Mouse (Mus musculus) liver, embryonic 14.5 days (tissue): ENCODE measurements at regions not wholly inside any gene's neighbourhood (a gene's known extent, or its start where the extent isn't known, plus 50 kb on each side); places are given as distances from the start of the nearest gene placed in this dataset.

ENCODE experiments used
- ATAC-seq: fragments of 200-750 bp; cut with Nextera tagmentation; 2 replicates; pipeline ENCODE4 v1.8.0; 2017; ENCODE audit warnings: moderate number of reproducible peaks, mild to moderate bottlenecking, moderate library complexity; ENCODE audit not compliant: insufficient read depth
- DNase-seq, 3 experiments: peaks; one replicate each; pipeline ENCODE4 v3.0.0-alpha.2; 2012 to 2013; ENCODE audit warnings: low read depth in 3 of 3, low spot score in 3 of 3
- H3K27ac ChIP-seq: fragments of 300-500 bp; sonication (generic); 2 replicates; pipeline ENCODE4 v1.5.1; 2014; ENCODE audit warnings: moderate library complexity, mild to moderate bottlenecking, control low read depth, inconsistent platforms
- H3K27me3 ChIP-seq: fragments of 300-500 bp; sonication (generic); 2 replicates; pipeline ENCODE4 v1.6.1; 2014; ENCODE audit warnings: mild to moderate bottlenecking, low read length, moderate library complexity; ENCODE audit not compliant: control insufficient read depth, insufficient read depth
- H3K36me3 ChIP-seq: fragments of 300-500 bp; sonication (generic); replicated peaks from 2 replicates; pipeline ENCODE4 v1.6.1; 2014; ENCODE audit warnings: low read depth; ENCODE audit not compliant: control insufficient read depth, insufficient read depth
- H3K4me1 ChIP-seq, 2 experiments: fragments of 200-500 bp in 1 of 2; fragments of 300-500 bp in 1 of 2; sonication (generic) in 1 of 2; replicated peaks; 2 replicates each; pipeline ENCODE4 v1.6.1; 2012 to 2014; ENCODE audit warnings: antibody characterized with exemption in 1 of 2, inconsistent platforms in 1 of 2, low read length in 1 of 2; ENCODE audit not compliant: control insufficient read depth in 2 of 2, insufficient read depth in 2 of 2
- H3K4me2 ChIP-seq: fragments of 300-500 bp; sonication (generic); 2 replicates; pipeline ENCODE4 v1.6.1; 2014; ENCODE audit warnings: low read depth, mild to moderate bottlenecking, control low read depth, moderate library complexity
- H3K4me3 ChIP-seq, 2 experiments: fragments of 200-500 bp in 1 of 2; fragments of 300-500 bp in 1 of 2; sonication (generic) in 1 of 2; 2 replicates each; pipeline ENCODE4 v1.5.1; 2012 to 2014; ENCODE audit warnings: low read depth in 2 of 2, low read length in 2 of 2, mild to moderate bottlenecking in 2 of 2, control low read depth in 1 of 2, inconsistent platforms in 1 of 2, moderate library complexity in 1 of 2; ENCODE audit not compliant: insufficient read depth in 1 of 2
- H3K9ac ChIP-seq: fragments of 300-500 bp; sonication (generic); replicated peaks from 2 replicates; pipeline ENCODE4 v1.6.1; 2014; ENCODE audit warnings: mild to moderate bottlenecking, control low read depth, moderate library complexity
- H3K9me3 ChIP-seq: fragments of 300-500 bp; sonication (generic); 2 replicates; pipeline ENCODE4 v1.6.1; 2016; ENCODE audit warnings: low read length, mixed read lengths; ENCODE audit not compliant: control insufficient read depth
- CTCF ChIP-seq: IDR thresholded peaks from 2 replicates; pipeline ENCODE4 v1.5.1; 2016; ENCODE audit warnings: antibody characterized with exemption, low read depth, control low read depth
- EP300 ChIP-seq: IDR thresholded peaks from 2 replicates; pipeline ENCODE4 v1.6.1; 2016; ENCODE audit warnings: antibody characterized with exemption, low read depth
- WGBS: fragments of 180-500 bp; shearing (Covaris S2); extraction: QIAGEN DNeasy Blood & Tissue Kit; methylation state at CpG from one replicate; pipeline ENCODE4 v1.1.7; 2014; ENCODE audit not compliant: insufficient replicate concordance; 5-methylcytosine and 5-hydroxymethylcytosine counted together

GRCm38 (mm10) chr4:125350056-125350455 is 140.4 kb upstream of the Grik3 start:
- H3K4me3 ChIP-seq = no peak overlapping the region
- no peaks in the 10 kb centered on the region for H3K4me1 ChIP-seq
- no peak for ATAC-seq
- no peak overlapping the region for H3K27ac ChIP-seq
- H3K27me3 ChIP-seq = no peaks in the 10 kb centered on the region
- 35% methylated on average over 1 of the region's 1 CpGs for WGBS
- no peak for TF ChIP-seq CTCF
- no peak for TF ChIP-seq EP300
- no peaks in the 10 kb centered on the region for H3K9me3 ChIP-seq
- H3K4me2 ChIP-seq = no peak overlapping the region
- DNase-seq = no peak
- H3K36me3 ChIP-seq = no peaks in the 10 kb centered on the region
- no peak overlapping the region for H3K9ac ChIP-seq

DNA sequence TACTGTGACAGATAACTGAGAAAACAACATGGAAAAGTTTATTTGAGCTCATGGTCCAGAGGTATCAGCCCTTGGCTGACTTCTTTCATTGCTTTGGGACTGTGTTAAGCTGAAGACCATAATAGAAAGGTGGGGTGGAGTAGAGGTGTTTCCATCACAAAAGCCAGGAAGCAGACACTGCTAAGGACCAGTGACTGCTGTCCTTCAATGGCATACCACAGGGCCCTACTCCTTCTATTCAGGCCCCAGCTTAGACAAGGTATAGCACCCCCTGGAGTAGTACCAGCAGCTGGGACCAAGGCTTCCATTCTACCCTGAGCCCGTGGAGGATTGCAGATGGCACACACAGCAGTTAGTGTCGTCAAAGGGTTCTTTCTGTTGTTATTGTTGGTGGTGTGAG is 151.4 kb upstream of the Grik3 start:
- no peak for ATAC-seq
- 30% methylated on average over 2 of the region's 2 CpGs for WGBS
- DNase-seq = no peak

GRCm38 (mm10) chr4:125328806-125329205 is 161.7 kb upstream of the Grik3 start:
- TF ChIP-seq CTCF (no peak), EP300 (no peak)
- Histone ChIP-seq H3K9ac (no peak overlapping the region), H3K36me3 (no peaks in the 10 kb centered on the region), H3K4me2 (no peak overlapping the region), H3K27me3 (no peaks in the 10 kb centered on the region), H3K4me1 (no peaks in the 10 kb centered on the region), H3K9me3 (no peaks in the 10 kb centered on the region), H3K4me3 (no peak overlapping the region), H3K27ac (no peak overlapping the region)
- 16% methylated on average over 3 of the region's 3 CpGs for WGBS
- ATAC-seq (no peak), DNase-seq (no peak)

More for the DNA sequence above, 151.4 kb upstream of the Grik3 start:
- H3K4me3 ChIP-seq = no peak overlapping the region
- no peak overlapping the region for H3K4me2 ChIP-seq
- no peaks in the 10 kb centered on the region for H3K9me3 ChIP-seq
- H3K9ac ChIP-seq = no peak overlapping the region
- H3K4me1 ChIP-seq = no peaks in the 10 kb centered on the region
- no peaks in the 10 kb centered on the region for H3K27me3 ChIP-seq
- H3K27ac ChIP-seq = no peak overlapping the region
- no peak for TF ChIP-seq CTCF
- no peak for TF ChIP-seq EP300
- no peaks in the 10 kb centered on the region for H3K36me3 ChIP-seq

- Histone ChIP-seq H3K36me3 (no peaks in the 10 kb centered on the region), H3K9me3 (no peaks in the 10 kb centered on the region), H3K9ac (no peak overlapping the region), H3K4me1 (no peaks in the 10 kb centered on the region), H3K4me2 (no peak overlapping the region), H3K27ac (no peak overlapping the region), H3K27me3 (no peaks in the 10 kb centered on the region), H3K4me3 (no peak overlapping the region)
- DNase-seq = no peak
- TF ChIP-seq CTCF = no peak
- no peak for TF ChIP-seq EP300
- ATAC-seq = no peak
- WGBS = 36% methylated on average over 3 of the region's 3 CpGs
These were observed 166.0 kb upstream of the Grik3 start for GRCm38 (mm10) chr4:125324495-125324894.

GRCm38 (mm10) chr4:125319343-125319742 is 171.2 kb upstream of the Grik3 start:
- H3K4me2 ChIP-seq = no peak overlapping the region
- no peaks in the 10 kb centered on the region for H3K36me3 ChIP-seq
- no peak overlapping the region for H3K4me3 ChIP-seq
- no peaks in the 10 kb centered on the region for H3K27me3 ChIP-seq
- H3K9me3 ChIP-seq = no peaks in the 10 kb centered on the region
- WGBS = 49% methylated on average over 5 of the region's 5 CpGs
- H3K27ac ChIP-seq = no peak overlapping the region
- H3K9ac ChIP-seq = no peak overlapping the region
- no peak for ATAC-seq
- TF ChIP-seq EP300 (no peak), CTCF (no peak)
- no peaks in the 10 kb centered on the region for H3K4me1 ChIP-seq
- DNase-seq = no peak

DNA sequence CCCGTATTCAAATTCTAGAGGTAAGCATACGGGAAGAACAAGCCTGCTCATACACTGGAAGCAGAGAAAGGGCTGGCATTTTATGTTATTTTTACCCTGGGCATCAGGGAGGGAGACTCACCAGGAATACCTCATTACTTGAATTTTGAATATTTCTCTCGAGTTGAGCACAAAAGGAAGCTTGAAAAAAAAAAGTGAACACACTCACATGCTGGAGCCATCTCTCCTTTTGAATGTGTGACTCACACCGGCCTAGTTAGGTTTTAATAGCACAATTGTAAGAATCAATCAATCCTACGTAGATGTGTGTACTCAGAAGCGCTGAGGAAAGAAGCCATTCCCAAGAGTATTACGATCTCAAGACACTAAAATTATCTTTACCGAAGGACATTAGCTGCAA is 172.2 kb upstream of the Grik3 start:
- H3K4me3 ChIP-seq = no peak overlapping the region
- H3K9me3 ChIP-seq = no peaks in the 10 kb centered on the region
- no peaks in the 10 kb centered on the region for H3K4me1 ChIP-seq
- H3K27me3 ChIP-seq = no peaks in the 10 kb centered on the region
- WGBS = 32% methylated on average over 8 of the region's 8 CpGs
- TF ChIP-seq EP300 (no peak), CTCF (no peak)
- H3K36me3 ChIP-seq = no peaks in the 10 kb centered on the region
- no peak overlapping the region for H3K9ac ChIP-seq
- DNase-seq (no peak), ATAC-seq (no peak)
- H3K4me2 ChIP-seq = no peak overlapping the region
- H3K27ac ChIP-seq = no peak overlapping the region
